Mouse (Mus musculus) cerebellum, adult 18-20 months (tissue): ENCODE data around the gene Mettl21a.
"Not testable (repeated sequence)": the region's sequence is repeated elsewhere in the genome, so short reads cannot be mapped to it uniquely, and the experiment has no call there.

Experiments
- DNase-seq, 2 experiments: peaks; one replicate each; pipeline ENCODE4 v3.0.0; 2021

Gene Mettl21a

GRCm38 (mm10) chr1:64616881-64617714, at the start of gene Mettl21a:
TSS of gene Mettl21a (minus strand) at chr1:64617242.
- peak; percentile 93 to 95 for DNase-seq

- DNase-seq, result no peak
Measured at GRCm38 (mm10) chr1:64658876-64659275, 41.8 kb upstream of the Mettl21a start.

GRCm38 (mm10) chr1:64656423-64657129, 39.5 kb upstream of the Mettl21a start:
- DNase-seq, result no peak

GRCm38 (mm10) chr1:64655415-64655814, 38.4 kb upstream of the Mettl21a start:
- no peak for DNase-seq

GRCm38 (mm10) chr1:64653701-64654100, 36.7 kb upstream of the Mettl21a start:
- no peak for DNase-seq

GRCm38 (mm10) chr1:64649362-64650124, 32.5 kb upstream of the Mettl21a start:
- DNase-seq, result no peak

GRCm38 (mm10) chr1:64644513-64644912, 27.5 kb upstream of the Mettl21a start:
- DNase-seq, result no peak

- DNase-seq, result not testable (repeated sequence)
Measured at GRCm38 (mm10) chr1:64642541-64642940, 25.5 kb upstream of the Mettl21a start.

- no peak for DNase-seq
Measured at GRCm38 (mm10) chr1:64641069-64641468, 24.0 kb upstream of the Mettl21a start.

GRCm38 (mm10) chr1:64639279-64639678, 22.2 kb upstream of the Mettl21a start:
- no peak for DNase-seq

GRCm38 (mm10) chr1:64635624-64636023, 18.6 kb upstream of the Mettl21a start:
- DNase-seq, result no peak

GRCm38 (mm10) chr1:64633237-64633636, 16.2 kb upstream of the Mettl21a start:
- DNase-seq, result no peak

- DNase-seq, result no peak
Measured at GRCm38 (mm10) chr1:64631526-64631925, 14.5 kb upstream of the Mettl21a start.

GRCm38 (mm10) chr1:64625214-64625613, 8.2 kb upstream of the Mettl21a start:
- DNase-seq, result no peak

GRCm38 (mm10) chr1:64623558-64624435, 6.8 kb upstream of the Mettl21a start:
- DNase-seq, result no peak

- DNase-seq, result no peak
Measured at GRCm38 (mm10) chr1:64621116-64621515, 4.1 kb upstream of the Mettl21a start.

- no peak for DNase-seq
Measured at GRCm38 (mm10) chr1:64618226-64618625, 1.2 kb upstream of the Mettl21a start.

GRCm38 (mm10) chr1:64617715-64617984, 608 bp upstream of the Mettl21a start:
- DNase-seq, result peak; percentile 80 to 92

GRCm38 (mm10) chr1:64616531-64616880, 536 bp downstream of the Mettl21a start:
- DNase-seq, result no peak

GRCm38 (mm10) chr1:64616076-64616475, 966 bp downstream of the Mettl21a start:
- no peak for DNase-seq

- no peak for DNase-seq
Measured at GRCm38 (mm10) chr1:64615531-64615991, 1.5 kb downstream of the Mettl21a start.

- no peak for DNase-seq
Measured at GRCm38 (mm10) chr1:64614801-64615345, 2.2 kb downstream of the Mettl21a start.
